Mouse (Mus musculus) hindbrain, embryonic 14.5 days (tissue): ENCODE results near the gene Slc4a11. TPM values are rescaled to one million over a fixed set of nuclear protein-coding genes. Genes with fewer than 3 reads are reported as not detected.
A peak's percentile ranks its signal among the peaks of the same experiment; 100 is the strongest.

ENCODE experiments used
- ATAC-seq: fragments of 200-750 bp; cut with Nextera tagmentation; 2 replicates; pipeline ENCODE4 v1.8.0; 2017; ENCODE audit warnings: moderate number of reproducible peaks, mild to moderate bottlenecking, moderate TSS enrichment, moderate library complexity; ENCODE audit not compliant: low FRiP score
- DNase-seq: peaks from one replicate; pipeline ENCODE4 v3.0.0-alpha.2; 2015; ENCODE audit warnings: low spot score
- H3K27ac ChIP-seq: fragments of 300-500 bp; sonication (generic); 2 replicates; pipeline ENCODE4 v1.5.1; 2014; ENCODE audit warnings: mild to moderate bottlenecking, moderate library complexity
- H3K27me3 ChIP-seq: fragments of 300-500 bp; sonication (generic); 2 replicates; pipeline ENCODE4 v1.6.1; 2014; ENCODE audit warnings: mild to moderate bottlenecking, low read length, mixed read lengths; ENCODE audit not compliant: control insufficient read depth, insufficient read depth
- H3K36me3 ChIP-seq: fragments of 300-500 bp; sonication (generic); replicated peaks from 2 replicates; pipeline ENCODE4 v1.6.1; 2014; ENCODE audit not compliant: control insufficient read depth, insufficient read depth
- H3K4me1 ChIP-seq: fragments of 300-500 bp; sonication (generic); replicated peaks from 2 replicates; pipeline ENCODE4 v1.6.1; 2014; ENCODE audit warnings: antibody characterized with exemption, low read length, mixed read lengths; ENCODE audit not compliant: control insufficient read depth, insufficient read depth
- H3K4me2 ChIP-seq: fragments of 300-500 bp; sonication (generic); replicated peaks from 2 replicates; pipeline ENCODE4 v1.6.1; 2014; ENCODE audit warnings: mild to moderate bottlenecking, moderate library complexity
- H3K4me3 ChIP-seq: fragments of 300-500 bp; sonication (generic); replicated peaks from 2 replicates; pipeline ENCODE4 v1.5.1; 2014; ENCODE audit warnings: mild to moderate bottlenecking, low read length
- H3K9ac ChIP-seq: fragments of 300-500 bp; sonication (generic); 2 replicates; pipeline ENCODE4 v1.6.1; 2014
- H3K9me3 ChIP-seq: fragments of 300-500 bp; sonication (generic); 2 replicates; pipeline ENCODE4 v1.6.1; 2016; ENCODE audit warnings: low read length; ENCODE audit not compliant: control insufficient read depth
- WGBS: fragments of 180-500 bp; shearing (Covaris S2); extraction: QIAGEN DNeasy Blood & Tissue Kit; methylation state at CpG from one replicate; pipeline ENCODE4 v1.1.7; 2014; 5-methylcytosine and 5-hydroxymethylcytosine counted together
- polyA plus RNA-seq: library from polyadenylated mRNA; unstranded; fragments of >200 nt; fragmentation: Nextera tagmentation; extraction: Ambion mirVana; gene quantifications from 2 replicates; pipeline ENCODE4 v1.2.1, GENCODE M21; 2014

Slc4a11 gene
- polyA plus RNA-seq, result 0.78 and 0.82 TPM in 2 replicates

DNA sequence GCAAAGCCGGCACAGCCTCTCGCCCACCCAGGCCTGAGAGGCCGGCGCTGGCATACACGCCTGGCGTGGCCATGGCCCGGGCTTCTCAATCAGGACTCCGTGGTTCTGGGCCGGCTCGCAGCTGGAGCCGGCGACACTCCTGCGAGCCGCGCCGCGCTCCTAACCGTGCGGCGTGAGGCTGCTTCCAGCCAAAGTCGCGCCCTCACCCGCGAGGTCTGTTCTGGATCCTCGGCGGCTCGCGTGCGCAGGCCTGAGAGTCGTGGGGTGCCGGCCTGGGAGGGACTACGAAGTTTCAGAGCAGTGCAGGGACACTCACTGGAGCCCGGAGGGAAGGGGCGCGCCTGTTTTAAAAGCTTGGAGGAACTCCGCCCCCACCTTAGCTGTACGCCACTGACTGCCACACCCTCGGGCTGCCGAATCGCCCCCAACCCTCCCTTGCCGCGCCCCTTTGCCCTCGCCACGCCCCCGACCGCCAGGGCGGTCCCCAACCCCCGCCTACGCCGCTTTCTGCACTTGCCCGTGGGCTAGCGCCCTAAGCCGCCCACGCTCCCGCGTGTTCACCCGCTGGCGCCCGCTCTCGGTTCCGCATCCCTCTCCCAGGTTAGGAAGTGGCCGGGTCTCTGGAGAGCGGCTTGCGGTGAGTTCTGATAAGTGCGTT, at the start of gene Slc4a11:
Gene Slc4a11, minus strand, starts transcription at position 367 of the 658 bp plus-strand sequence.
- under 1% methylated on average over 65 of the region's 65 CpGs for whole genome bisulfite sequencing
- H3K4me1 ChIP-seq, result peaks cover 18% of the 10 kb centered on the region; the same call in 1 of the 2 replicates
- DNase-seq (peak; percentile 27), ATAC-seq (peak; percentile 61; the same call in 1 of the 2 replicates)
- no peaks in the 10 kb centered on the region for H3K36me3 ChIP-seq
- peak within 1 kb of the TSS; percentile 52 for H3K9ac ChIP-seq
- no peaks in the 10 kb centered on the region for H3K9me3 ChIP-seq
- H3K27ac ChIP-seq, result no peak within 1 kb of the TSS
- H3K4me3 ChIP-seq, result peak within 1 kb of the TSS; percentile 50
- peaks cover 42% of the 10 kb centered on the region for H3K27me3 ChIP-seq
- peak within 1 kb of the TSS; percentile 99 for H3K4me2 ChIP-seq

GRCm38 (mm10) chr2:130743576-130743975, 46.3 kb upstream of the Slc4a11 start:
- Histone ChIP-seq H3K36me3 (peaks cover 99% of the 10 kb centered on the region), H3K9ac (no peak overlapping the region), H3K27me3 (no peaks in the 10 kb centered on the region), H3K9me3 (peaks cover 5% of the 10 kb centered on the region; the same call in 1 of the 2 replicates), H3K27ac (no peak overlapping the region), H3K4me2 (no peak overlapping the region), H3K4me1 (no peaks in the 10 kb centered on the region), H3K4me3 (no peak overlapping the region)
- ATAC-seq, result no peak
- WGBS, result 90% methylated on average over 1 of the region's 1 CpGs
- DNase-seq, result no peak

- Histone ChIP-seq H3K4me2 (no peak overlapping the region), H3K9ac (no peak overlapping the region), H3K4me3 (no peak overlapping the region), H3K9me3 (peaks cover 5% of the 10 kb centered on the region; the same call in 1 of the 2 replicates), H3K36me3 (peaks cover 100% of the 10 kb centered on the region), H3K4me1 (no peaks in the 10 kb centered on the region), H3K27me3 (no peaks in the 10 kb centered on the region), H3K27ac (no peak overlapping the region)
- 32% methylated on average over 4 of the region's 4 CpGs for WGBS
- no peak for ATAC-seq
- DNase-seq, result no peak
These were observed 42.8 kb upstream of the Slc4a11 start for GRCm38 (mm10) chr2:130740096-130740495.

- no peaks in the 10 kb centered on the region for H3K27me3 ChIP-seq
- peaks cover 99% of the 10 kb centered on the region for H3K36me3 ChIP-seq
- WGBS, result 73% methylated on average over 6 of the region's 6 CpGs
- H3K4me3 ChIP-seq, result no peak overlapping the region
- ATAC-seq (no peak), DNase-seq (no peak)
- H3K4me2 ChIP-seq, result no peak overlapping the region
- no peaks in the 10 kb centered on the region for H3K9me3 ChIP-seq
- H3K9ac ChIP-seq, result no peak overlapping the region
- no peak overlapping the region for H3K27ac ChIP-seq
- no peaks in the 10 kb centered on the region for H3K4me1 ChIP-seq
These were observed 40.7 kb upstream of the Slc4a11 start for GRCm38 (mm10) chr2:130738019-130738418.

GRCm38 (mm10) chr2:130735281-130735680, 38.0 kb upstream of the Slc4a11 start:
- Histone ChIP-seq H3K36me3 (peaks cover 97% of the 10 kb centered on the region), H3K4me1 (no peaks in the 10 kb centered on the region), H3K4me2 (no peak overlapping the region), H3K4me3 (no peak overlapping the region), H3K9me3 (no peaks in the 10 kb centered on the region), H3K27ac (no peak overlapping the region), H3K9ac (no peak overlapping the region), H3K27me3 (no peaks in the 10 kb centered on the region)
- WGBS, result 90% methylated on average over 5 of the region's 5 CpGs
- no peak for ATAC-seq
- no peak for DNase-seq

- WGBS, result 79% methylated on average over 3 of the region's 3 CpGs
- ATAC-seq (no peak), DNase-seq (no peak)
- no peak overlapping the region for H3K27ac ChIP-seq
- H3K27me3 ChIP-seq, result no peaks in the 10 kb centered on the region
- H3K9ac ChIP-seq, result no peak overlapping the region
- H3K9me3 ChIP-seq, result no peaks in the 10 kb centered on the region
- no peaks in the 10 kb centered on the region for H3K4me1 ChIP-seq
- H3K36me3 ChIP-seq, result peaks cover 97% of the 10 kb centered on the region
- H3K4me2 ChIP-seq, result no peak overlapping the region
- no peak overlapping the region for H3K4me3 ChIP-seq
These were observed 36.1 kb upstream of the Slc4a11 start for GRCm38 (mm10) chr2:130733444-130733843.

- H3K9ac ChIP-seq, result no peak overlapping the region
- no peak for ATAC-seq
- 77% methylated on average over 5 of the region's 5 CpGs for WGBS
These were observed 34.5 kb upstream of the Slc4a11 start for GRCm38 (mm10) chr2:130731855-130732254.

GRCm38 (mm10) chr2:130730746-130731145, 33.4 kb upstream of the Slc4a11 start:
- Histone ChIP-seq H3K9me3 (no peaks in the 10 kb centered on the region), H3K4me3 (no peak overlapping the region), H3K27ac (no peak overlapping the region), H3K36me3 (peaks cover 97% of the 10 kb centered on the region), H3K4me2 (no peak overlapping the region), H3K27me3 (no peaks in the 10 kb centered on the region), H3K4me1 (no peaks in the 10 kb centered on the region), H3K9ac (no peak overlapping the region)
- 92% methylated on average over 9 of the region's 9 CpGs for WGBS
- ATAC-seq (no peak), DNase-seq (no peak)

More at GRCm38 (mm10) chr2:130731855-130732254, 34.5 kb upstream of the Slc4a11 start:
- Histone ChIP-seq H3K9me3 (no peaks in the 10 kb centered on the region), H3K4me1 (no peaks in the 10 kb centered on the region), H3K4me2 (no peak overlapping the region), H3K4me3 (no peak overlapping the region), H3K36me3 (peaks cover 97% of the 10 kb centered on the region), H3K27ac (no peak overlapping the region), H3K27me3 (no peaks in the 10 kb centered on the region)
- DNase-seq, result no peak

DNA sequence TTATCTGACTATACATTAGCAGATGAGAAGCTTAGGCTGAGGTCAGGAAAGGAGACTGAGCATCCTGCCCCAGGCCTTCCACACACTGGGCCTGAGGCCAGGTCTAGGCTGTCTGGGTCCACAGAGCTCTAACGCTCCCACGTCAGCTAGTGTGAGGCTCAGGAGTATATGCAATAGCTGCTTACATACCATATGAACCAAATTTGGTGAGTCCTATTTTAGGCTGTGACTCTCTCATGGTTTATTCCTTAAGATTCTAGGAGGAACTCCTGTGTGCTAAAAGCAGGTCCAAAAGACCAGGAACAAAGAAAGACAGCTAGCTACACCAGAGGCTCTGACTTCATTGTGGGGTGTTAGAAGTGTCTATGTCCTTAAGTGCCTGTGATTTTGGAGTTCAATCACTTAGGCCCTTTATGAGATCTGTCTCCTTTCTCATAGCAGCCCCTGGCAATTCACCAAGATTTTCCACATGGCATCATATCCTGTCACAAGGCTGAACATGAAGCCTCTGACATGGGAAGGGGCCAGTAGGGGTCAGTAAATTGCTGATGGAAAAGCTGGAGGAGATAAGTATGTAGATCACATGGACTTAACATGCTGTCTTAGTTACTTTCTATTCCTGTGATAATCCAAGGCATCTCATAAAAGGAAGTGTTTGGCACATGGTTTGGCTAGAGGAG, 31.7 kb upstream of the Slc4a11 start:
- WGBS, result 95% methylated on average over 2 of the region's 2 CpGs
- Histone ChIP-seq H3K9me3 (no peaks in the 10 kb centered on the region), H3K36me3 (peaks cover 97% of the 10 kb centered on the region), H3K27me3 (no peaks in the 10 kb centered on the region), H3K4me2 (no peak overlapping the region), H3K4me1 (no peaks in the 10 kb centered on the region), H3K27ac (no peak overlapping the region), H3K4me3 (no peak overlapping the region), H3K9ac (no peak overlapping the region)
- ATAC-seq, result no peak
- DNase-seq, result no peak
